Mouse (Mus musculus): ENCODE measurements at regions not wholly inside any gene's neighbourhood (a gene's known extent, or its start where the extent isn't known, plus 50 kb on each side); places are given as distances from the start of the nearest gene placed in this dataset.

GRCm38 (mm10) chr10:25023044-25023540, 95.8 kb upstream of the Arg1 start:
- ATAC-seq (ENCODE audit: low FRiP score, low read depth): no peak
- H3K4me3 ChIP-seq: no peak overlapping the region
- H3K36me3 ChIP-seq: no peaks in the 10 kb centered on the region
- H3K27me3 ChIP-seq: no peaks in the 10 kb centered on the region
- no peak overlapping the region for H3K9ac ChIP-seq (replicated peaks)
- H3K9me3 ChIP-seq: 0 out of 2 replicates have a peak, but pooled peaks cover 5% of the 10 kb centered on the region
- H3K4me1 ChIP-seq: peaks cover 5% of the 10 kb centered on the region; the same call in 1 of the 2 replicates
- H3K27ac ChIP-seq (replicated peaks): no peak overlapping the region
- no peak overlapping the region for H3K4me2 ChIP-seq (replicated peaks)
- 83% methylated on average over 4 of the region's 4 CpGs for WGBS

DNA sequence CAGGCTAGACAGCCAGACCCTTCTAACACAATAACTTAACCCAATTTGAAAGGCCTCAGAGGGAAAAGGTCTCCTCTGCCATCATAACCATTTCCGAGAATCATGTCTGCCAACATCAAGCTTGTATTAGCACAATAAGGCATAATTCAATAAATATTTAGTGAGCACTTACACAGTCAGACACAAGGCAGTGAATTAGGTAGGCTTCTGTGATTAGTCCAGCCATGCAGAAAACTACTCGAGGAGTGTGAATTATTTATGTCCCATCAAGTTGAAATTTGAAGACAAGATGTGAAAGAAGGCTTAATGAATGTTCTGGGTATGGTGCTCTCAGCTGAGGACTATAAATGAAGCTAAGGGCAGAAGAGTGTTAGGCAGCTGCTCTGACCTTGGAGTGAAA, 91.7 kb upstream of the Arg1 start:
- WGBS: 51% methylated on average over 2 of the region's 2 CpGs
- Histone ChIP-seq H3K27ac (replicated peaks) (no peak overlapping the region), H3K27me3 (no peaks in the 10 kb centered on the region), H3K4me3 (no peak overlapping the region), H3K4me1 (no peaks in the 10 kb centered on the region), H3K9ac (replicated peaks) (no peak overlapping the region), H3K4me2 (replicated peaks) (no peak overlapping the region), H3K36me3 (no peaks in the 10 kb centered on the region), H3K9me3 (no peaks in the 10 kb centered on the region)
- no peak for ATAC-seq (ENCODE audit: low FRiP score, low read depth)

GRCm38 (mm10) chr10:25017843-25018242, 90.6 kb upstream of the Arg1 start:
- H3K27ac ChIP-seq (replicated peaks): no peak overlapping the region
- H3K4me3 ChIP-seq: no peak overlapping the region
- WGBS: 74% methylated on average over 1 of the region's 1 CpGs
- H3K9ac ChIP-seq (replicated peaks): no peak overlapping the region
- no peaks in the 10 kb centered on the region for H3K9me3 ChIP-seq
- no peaks in the 10 kb centered on the region for H3K4me1 ChIP-seq
- H3K36me3 ChIP-seq: no peaks in the 10 kb centered on the region
- H3K27me3 ChIP-seq: no peaks in the 10 kb centered on the region
- H3K4me2 ChIP-seq (replicated peaks): no peak overlapping the region
- ATAC-seq (ENCODE audit: low FRiP score, low read depth): no peak

DNA sequence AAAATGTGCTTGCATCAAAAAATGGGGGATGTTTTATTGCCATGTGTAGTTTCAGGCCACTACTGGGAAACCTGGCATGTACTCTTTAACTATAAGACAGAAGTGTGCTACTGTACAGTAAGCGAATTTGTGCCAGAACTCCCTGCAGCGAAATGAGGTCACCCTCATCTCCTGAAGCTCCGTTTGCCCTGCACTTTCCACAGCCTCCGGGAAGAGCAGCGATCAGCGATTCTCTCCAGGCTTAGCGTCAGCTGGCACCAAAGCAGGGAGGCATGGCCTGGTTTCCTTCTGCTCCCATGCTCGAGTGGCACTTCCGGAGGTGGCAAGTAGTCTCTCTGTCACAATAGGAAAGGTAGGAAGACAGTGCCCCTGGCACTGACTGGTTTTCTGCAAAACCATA, 88.8 kb upstream of the Arg1 start:
- Histone ChIP-seq H3K4me1 (no peaks in the 10 kb centered on the region), H3K4me3 (no peak overlapping the region), H3K27ac (replicated peaks) (no peak overlapping the region), H3K9ac (replicated peaks) (no peak overlapping the region), H3K36me3 (no peaks in the 10 kb centered on the region), H3K27me3 (no peaks in the 10 kb centered on the region), H3K9me3 (no peaks in the 10 kb centered on the region), H3K4me2 (replicated peaks) (no peak overlapping the region)
- ATAC-seq (ENCODE audit: low FRiP score, low read depth): no peak
- WGBS: 85% methylated on average over 9 of the region's 9 CpGs

- no peak for ATAC-seq (ENCODE audit: low FRiP score, low read depth)
- Histone ChIP-seq H3K4me1 (no peaks in the 10 kb centered on the region), H3K27me3 (no peaks in the 10 kb centered on the region), H3K4me2 (replicated peaks) (no peak overlapping the region), H3K9ac (replicated peaks) (no peak overlapping the region), H3K27ac (replicated peaks) (no peak overlapping the region), H3K4me3 (no peak overlapping the region), H3K9me3 (no peaks in the 10 kb centered on the region), H3K36me3 (no peaks in the 10 kb centered on the region)
Observed at GRCm38 (mm10) chr10:25012129-25012528, 84.8 kb upstream of the Arg1 start.

DNA sequence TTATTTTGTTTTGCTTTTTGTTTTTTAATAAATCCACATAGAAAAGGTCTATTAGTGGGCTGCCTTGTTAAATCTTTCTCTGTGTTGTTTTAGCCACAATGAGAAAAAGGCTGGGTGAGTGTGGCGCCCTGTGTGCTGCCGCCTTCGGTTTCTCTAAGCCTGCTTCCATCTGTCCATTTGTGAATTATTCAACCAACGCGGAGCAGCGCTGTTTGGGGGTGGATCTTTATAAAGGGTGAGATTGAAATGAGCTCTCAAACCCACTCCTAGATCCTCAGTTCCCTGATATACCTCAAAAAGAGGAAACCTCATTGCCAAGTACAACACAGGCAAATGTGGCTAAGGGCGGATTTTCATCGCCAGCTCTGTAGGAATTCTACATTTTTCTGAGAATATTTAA, 74.0 kb upstream of the Arg1 start:
- H3K4me1 ChIP-seq: 0 out of 2 replicates have a peak, but pooled peaks cover 4% of the 10 kb centered on the region
- H3K4me2 ChIP-seq (replicated peaks): no peak overlapping the region
- H3K27ac ChIP-seq (replicated peaks): no peak overlapping the region
- WGBS: 89% methylated on average over 8 of the region's 8 CpGs
- no peak for ATAC-seq (ENCODE audit: low FRiP score, low read depth)
- no peaks in the 10 kb centered on the region for H3K36me3 ChIP-seq
- H3K4me3 ChIP-seq: no peak overlapping the region
- no peak overlapping the region for H3K9ac ChIP-seq (replicated peaks)
- no peaks in the 10 kb centered on the region for H3K27me3 ChIP-seq
- no peaks in the 10 kb centered on the region for H3K9me3 ChIP-seq

GRCm38 (mm10) chr10:25000231-25001222, 73.2 kb upstream of the Arg1 start:
- H3K27me3 ChIP-seq: no peaks in the 10 kb centered on the region
- no peaks in the 10 kb centered on the region for H3K9me3 ChIP-seq
- no peak overlapping the region for H3K4me3 ChIP-seq
- no peak overlapping the region for H3K4me2 ChIP-seq (replicated peaks)
- WGBS: 76% methylated on average over 20 of the region's 20 CpGs
- ATAC-seq (ENCODE audit: low FRiP score, low read depth): 0 out of 2 replicates have a peak, but pooled peaks have one; percentile 12
- H3K4me1 ChIP-seq: 0 out of 2 replicates have a peak, but pooled peaks cover 4% of the 10 kb centered on the region
- no peaks in the 10 kb centered on the region for H3K36me3 ChIP-seq
- no peak overlapping the region for H3K27ac ChIP-seq (replicated peaks)
- H3K9ac ChIP-seq (replicated peaks): no peak overlapping the region

- no peak for ATAC-seq (ENCODE audit: low FRiP score, low read depth)
- Histone ChIP-seq H3K36me3 (no peaks in the 10 kb centered on the region), H3K4me3 (no peak overlapping the region), H3K27me3 (no peaks in the 10 kb centered on the region), H3K9me3 (no peaks in the 10 kb centered on the region), H3K4me2 (replicated peaks) (no peak overlapping the region), H3K27ac (replicated peaks) (no peak overlapping the region), H3K9ac (replicated peaks) (no peak overlapping the region), H3K4me1 (0 out of 2 replicates have a peak, but pooled peaks cover 4% of the 10 kb centered on the region)
- WGBS: 83% methylated on average over 5 of the region's 5 CpGs
Observed at GRCm38 (mm10) chr10:24999807-25000206, 72.5 kb upstream of the Arg1 start.

DNA sequence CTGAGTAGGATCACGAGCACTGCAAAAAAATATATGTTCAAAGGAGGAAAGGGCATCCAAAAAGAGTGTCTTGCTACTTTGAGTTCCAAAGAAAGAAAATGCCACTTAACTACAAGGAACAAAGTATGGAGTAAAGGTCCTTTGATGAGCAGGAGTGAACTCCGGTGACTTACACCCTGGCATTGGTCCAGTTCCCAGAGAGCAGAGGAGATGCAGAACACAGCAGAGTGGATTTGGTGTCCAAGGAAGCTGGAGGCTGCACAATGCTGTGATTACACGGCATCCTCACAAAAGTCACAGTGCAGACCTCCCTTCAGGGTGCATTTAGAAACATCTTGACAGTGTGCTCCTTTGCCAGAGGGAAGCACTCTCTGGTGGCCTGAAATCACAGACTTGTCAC, 70.4 kb upstream of the Arg1 start:
- 85% methylated on average over 3 of the region's 3 CpGs for WGBS

GRCm38 (mm10) chr10:24995751-24996150, 68.5 kb upstream of the Arg1 start:
- Histone ChIP-seq H3K4me1 (0 out of 2 replicates have a peak, but pooled peaks cover 2% of the 10 kb centered on the region), H3K27ac (replicated peaks) (no peak overlapping the region), H3K4me3 (no peak overlapping the region), H3K4me2 (replicated peaks) (no peak overlapping the region), H3K27me3 (no peaks in the 10 kb centered on the region), H3K36me3 (no peaks in the 10 kb centered on the region), H3K9ac (replicated peaks) (no peak overlapping the region), H3K9me3 (no peaks in the 10 kb centered on the region)
- no peak for ATAC-seq (ENCODE audit: low FRiP score, low read depth)
- WGBS: 95% methylated on average over 2 of the region's 2 CpGs

More for the DNA sequence above, 70.4 kb upstream of the Arg1 start:
- Histone ChIP-seq H3K27ac (replicated peaks) (no peak overlapping the region), H3K4me3 (no peak overlapping the region), H3K27me3 (no peaks in the 10 kb centered on the region), H3K4me2 (replicated peaks) (no peak overlapping the region), H3K4me1 (0 out of 2 replicates have a peak, but pooled peaks cover 4% of the 10 kb centered on the region), H3K9me3 (no peaks in the 10 kb centered on the region), H3K9ac (replicated peaks) (no peak overlapping the region), H3K36me3 (no peaks in the 10 kb centered on the region)
- ATAC-seq (ENCODE audit: low FRiP score, low read depth): no peak

DNA sequence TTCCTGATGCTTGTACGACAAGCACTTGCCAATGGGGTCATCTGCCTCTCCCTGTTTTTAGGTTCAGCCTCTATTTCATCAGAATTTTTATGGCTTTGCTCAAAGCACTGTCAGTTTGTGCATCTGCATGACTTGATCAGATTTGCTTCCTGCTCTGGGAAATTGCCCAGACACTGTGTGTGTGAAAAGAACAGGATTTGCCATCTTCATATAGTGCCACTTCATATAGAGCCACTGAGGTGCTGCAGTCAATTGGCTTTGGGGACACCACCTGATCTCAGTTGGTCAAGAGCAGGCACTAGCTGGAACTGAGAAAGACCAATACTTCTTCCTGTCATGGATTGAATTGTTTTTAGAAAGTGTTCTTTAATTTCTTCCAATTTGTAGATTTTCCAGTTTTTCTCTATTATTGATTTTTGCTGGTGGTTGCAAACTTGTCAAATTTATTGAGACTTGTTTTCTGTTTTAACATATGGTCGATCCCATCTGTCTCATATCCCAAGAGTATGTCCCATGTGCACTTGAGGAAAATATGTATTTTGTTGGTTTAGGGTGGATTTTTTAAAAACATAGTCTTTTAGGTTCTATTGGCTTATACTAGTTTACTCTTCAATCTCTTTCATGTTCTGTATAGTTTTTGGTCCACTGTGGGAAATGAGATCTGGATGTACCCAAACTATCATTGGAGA, 62.8 kb upstream of the Arg1 start:
- 81% methylated on average over 2 of the region's 2 CpGs for WGBS
- ATAC-seq (ENCODE audit: low FRiP score, low read depth): no peak

DNA sequence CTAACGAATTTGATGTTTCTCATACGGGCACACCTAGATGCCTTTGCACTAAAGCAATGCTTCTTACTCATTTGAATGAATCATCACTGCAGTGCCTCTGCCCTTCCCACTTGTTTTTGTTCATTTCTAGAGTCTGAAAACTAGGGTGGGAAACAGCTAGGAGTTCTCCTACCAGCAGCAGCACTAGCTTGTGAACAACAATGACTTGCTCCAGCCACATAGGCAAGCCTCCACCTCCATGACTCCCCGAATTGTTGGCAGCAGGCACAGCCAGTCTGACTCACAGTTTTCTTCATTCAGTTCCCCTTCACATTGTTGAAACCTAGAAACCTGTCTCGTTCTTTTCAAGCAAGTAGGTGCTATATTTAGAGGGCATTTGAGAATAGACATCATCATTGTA, 57.5 kb upstream of the Arg1 start:
- no peak for ATAC-seq (ENCODE audit: low FRiP score, low read depth)
- Histone ChIP-seq H3K9ac (replicated peaks) (no peak overlapping the region), H3K27ac (replicated peaks) (no peak overlapping the region), H3K36me3 (no peaks in the 10 kb centered on the region), H3K4me2 (replicated peaks) (no peak overlapping the region), H3K4me3 (no peak overlapping the region), H3K27me3 (no peaks in the 10 kb centered on the region), H3K9me3 (0 out of 2 replicates have a peak, but pooled peaks cover 9% of the 10 kb centered on the region), H3K4me1 (no peaks in the 10 kb centered on the region)
- 90% methylated on average over 4 of the region's 4 CpGs for WGBS

More for the DNA sequence above, 62.8 kb upstream of the Arg1 start:
- Histone ChIP-seq H3K27me3 (no peaks in the 10 kb centered on the region), H3K9ac (replicated peaks) (no peak overlapping the region), H3K9me3 (no peaks in the 10 kb centered on the region), H3K36me3 (no peaks in the 10 kb centered on the region), H3K4me2 (replicated peaks) (no peak overlapping the region), H3K27ac (replicated peaks) (no peak overlapping the region), H3K4me1 (no peaks in the 10 kb centered on the region), H3K4me3 (no peak overlapping the region)
